Mouse (Mus musculus) thymus, adult 2 months (tissue): Measurements from ENCODE around the gene Olfr744. TPM values are rescaled to one million over a fixed set of nuclear protein-coding genes. Genes with fewer than 3 reads are reported as not detected.
"Not testable (repeated sequence)": the region's sequence is repeated elsewhere in the genome, so short reads cannot be mapped to it uniquely, and the experiment has no call there.

ENCODE experiments used
- DNase-seq: peaks from one replicate; pipeline ENCODE4 v3.0.0; 2021
- H3K27ac ChIP-seq: fragments of 200-500 bp; 2 replicates; pipeline ENCODE4 v1.5.1; 2012; ENCODE audit warnings: low read length, control low read depth; ENCODE audit not compliant: control insufficient read depth, insufficient read depth
- H3K27me3 ChIP-seq: fragments of 200-500 bp; 2 replicates; pipeline ENCODE4 v1.6.1; 2012; ENCODE audit warnings: mild to moderate bottlenecking, low read length, moderate library complexity, mixed read lengths; ENCODE audit not compliant: control insufficient read depth, insufficient read depth
- H3K36me3 ChIP-seq: fragments of 200-500 bp; 2 replicates; pipeline ENCODE4 v1.6.1; 2012; ENCODE audit warnings: mild to moderate bottlenecking, low read length, moderate library complexity; ENCODE audit not compliant: control insufficient read depth, insufficient read depth
- H3K4me1 ChIP-seq: fragments of 200-500 bp; replicated peaks from 2 replicates; pipeline ENCODE4 v1.6.1; 2012; ENCODE audit warnings: low read length; ENCODE audit not compliant: control insufficient read depth, insufficient read depth
- H3K4me3 ChIP-seq: fragments of 200-500 bp; 2 replicates; pipeline ENCODE4 v1.5.1; 2012; ENCODE audit warnings: mild to moderate bottlenecking, low read length, control low read depth, moderate library complexity; ENCODE audit not compliant: control insufficient read depth, insufficient read depth
- CTCF ChIP-seq: fragments of 200-500 bp; IDR thresholded peaks from 2 replicates; pipeline ENCODE4 v1.5.1; 2012; ENCODE audit warnings: mild to moderate bottlenecking, control low read depth, low read length, moderate library complexity, borderline replicate concordance; ENCODE audit not compliant: control insufficient read depth, poor library complexity, insufficient read depth; ENCODE audit errors: extremely low read depth
- POLR2A ChIP-seq: fragments of 200-500 bp; IDR thresholded peaks from 2 replicates; pipeline ENCODE4 v1.6.1; 2012; ENCODE audit warnings: mild to moderate bottlenecking, low read length, control low read depth, moderate library complexity; ENCODE audit not compliant: control insufficient read depth, poor library complexity, insufficient read depth; ENCODE audit errors: extremely low read depth
- WGBS: fragments of 180-500 bp; shearing (Covaris S2); methylation state at CpG from one replicate; pipeline ENCODE4 v1.1.7; 2018; 5-methylcytosine and 5-hydroxymethylcytosine counted together
- polyA plus RNA-seq: library from polyadenylated mRNA; depleted of rRNA; stranded (reverse); fragments of >200 nt; gene quantifications from 2 replicates; pipeline ENCODE4 v1.2.3, GENCODE M21; 2012; rRNA removed

The Olfr744 gene
- polyA plus RNA-seq: not detected in 2 replicates

GRCm38 (mm10) chr14:50614579-50614978, at the start of gene Olfr744:
Gene Olfr744 (plus strand): TSS chr14:50614879.
- TF ChIP-seq POLR2A (no peak), CTCF (no peak)
- 95% methylated on average over 2 of the region's 2 CpGs for WGBS

GRCm38 (mm10) chr14:50573056-50573455, 41.6 kb upstream of the Olfr744 start:
- not testable (repeated sequence) for H3K27me3 ChIP-seq, H3K4me3 ChIP-seq, H3K36me3 ChIP-seq, H3K27ac ChIP-seq, H3K4me1 ChIP-seq, DNase-seq
- 84% methylated on average over 1 of the region's 1 CpGs for WGBS

More at GRCm38 (mm10) chr14:50614579-50614978, at the start of gene Olfr744:
- Histone ChIP-seq H3K4me1 (no peaks in the 10 kb centered on the region), H3K36me3 (no peaks in the 10 kb centered on the region), H3K27me3 (no peaks in the 10 kb centered on the region), H3K27ac (no peak within 1 kb of the TSS), H3K4me3 (no peak within 1 kb of the TSS)
- no peak for DNase-seq

DNA sequence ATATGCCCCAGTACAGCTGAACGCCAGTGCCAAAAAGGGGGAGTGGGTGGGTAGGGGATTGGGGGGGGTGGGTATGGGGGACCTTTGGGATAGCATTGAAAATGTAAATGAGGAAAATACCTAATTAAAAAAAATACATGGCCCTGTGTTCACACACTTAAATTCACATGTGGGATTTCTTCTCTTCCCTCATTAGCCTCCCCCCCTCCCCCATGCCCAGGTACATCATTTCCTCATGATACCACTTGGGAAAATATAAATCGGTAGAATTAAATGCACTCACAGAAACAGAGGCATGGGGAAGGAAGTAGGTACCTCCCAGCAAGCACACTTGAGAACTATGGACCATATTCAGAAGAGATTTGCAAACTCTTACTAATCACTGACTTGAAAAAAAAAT, 24.4 kb downstream of the Olfr744 start, which contains the start of gene Olfr745:
Gene Olfr745 (plus strand): TSS at position 301 of the 400 bp plus-strand sequence.
- DNase-seq: no peak
- Histone ChIP-seq H3K27ac (no peak within 1 kb of the TSS), H3K36me3 (no peaks in the 10 kb centered on the region), H3K4me3 (no peak within 1 kb of the TSS), H3K27me3 (no peaks in the 10 kb centered on the region), H3K4me1 (no peaks in the 10 kb centered on the region)
- TF ChIP-seq POLR2A (no peak), CTCF (no peak)
- WGBS: 85% methylated on average over 2 of the region's 2 CpGs

- no peaks in the 10 kb centered on the region for H3K4me1 ChIP-seq
- no peak within 1 kb of the TSS for H3K27ac ChIP-seq
- H3K36me3 ChIP-seq: no peaks in the 10 kb centered on the region
- no peak for DNase-seq
- H3K4me3 ChIP-seq: no peak within 1 kb of the TSS
- H3K27me3 ChIP-seq: no peaks in the 10 kb centered on the region
- TF ChIP-seq CTCF: no peak
- no peak for TF ChIP-seq POLR2A
Measured at GRCm38 (mm10) chr14:50646783-50647182, 32.1 kb downstream of the Olfr744 start, which contains the start of gene Olfr746. Gene Olfr746 (plus strand): TSS chr14:50647083.

Other genes starting within 250 kb of the Olfr744 start
- not detected in 2 replicates for gene Olfr736, start 233.7 kb upstream of the Olfr744 start, polyA plus RNA-seq
- gene Olfr738, start 207.3 kb upstream of the Olfr744 start, polyA plus RNA-seq: not detected in 2 replicates
- not detected in 2 replicates for gene Olfr739, start 196.3 kb upstream of the Olfr744 start, polyA plus RNA-seq
- gene Olfr740, start 169.3 kb upstream of the Olfr744 start, polyA plus RNA-seq: not detected in 2 replicates
- gene Olfr741, start 142.1 kb upstream of the Olfr744 start, polyA plus RNA-seq: not detected in 2 replicates
- not detected in 2 replicates for gene Olfr742, start 111.3 kb upstream of the Olfr744 start, polyA plus RNA-seq
- gene Olfr743, start 93.0 kb upstream of the Olfr744 start, polyA plus RNA-seq: not detected in 2 replicates
- gene Olfr745, start 24.5 kb downstream of the Olfr744 start, polyA plus RNA-seq: not detected in 2 replicates
- gene Olfr746, start 32.2 kb downstream of the Olfr744 start, polyA plus RNA-seq: not detected in 2 replicates
- gene Olfr747, start 78.3 kb downstream of the Olfr744 start, polyA plus RNA-seq: not detected in 2 replicates
- gene Olfr748, start 92.5 kb downstream of the Olfr744 start, polyA plus RNA-seq: not detected in 2 replicates
- not detected in 2 replicates for gene Olfr749, start 130.2 kb downstream of the Olfr744 start, polyA plus RNA-seq
- gene Ttc5, start 170.6 kb downstream of the Olfr744 start, polyA plus RNA-seq: 48.4 and 50.5 TPM in 2 replicates
- not detected in 2 replicates for gene Ccnb1ip1, start 192.9 kb downstream of the Olfr744 start, polyA plus RNA-seq
- 24.6 and 25.3 TPM in 2 replicates for gene Parp2, start 193.0 kb downstream of the Olfr744 start, polyA plus RNA-seq